Mouse (Mus musculus) small intestine, adult 2 months (tissue): Measurements from ENCODE around the gene Arpc2. TPM values are rescaled to one million over a fixed set of nuclear protein-coding genes. Genes with fewer than 3 reads are reported as not detected.

Experiments
- H3K27ac ChIP-seq: fragments of 200-500 bp; 2 replicates; pipeline ENCODE4 v1.5.1; 2012; ENCODE audit warnings: low read depth, low read length, control low read depth, inconsistent platforms; ENCODE audit not compliant: insufficient read depth
- H3K27me3 ChIP-seq: fragments of 200-500 bp; 2 replicates; pipeline ENCODE4 v1.6.1; 2012; ENCODE audit warnings: mild to moderate bottlenecking, moderate library complexity, low read length, inconsistent platforms; ENCODE audit not compliant: control insufficient read depth, insufficient read depth
- H3K36me3 ChIP-seq: fragments of 200-500 bp; 2 replicates; pipeline ENCODE4 v1.6.1; 2012; ENCODE audit warnings: mild to moderate bottlenecking, low read length, control low read depth, inconsistent platforms; ENCODE audit not compliant: control insufficient read depth, insufficient read depth
- H3K4me1 ChIP-seq: fragments of 200-500 bp; 2 replicates; pipeline ENCODE4 v1.6.1; 2012; ENCODE audit warnings: low read length, inconsistent platforms, mixed read lengths; ENCODE audit not compliant: control insufficient read depth, insufficient read depth, insufficient read length
- H3K4me3 ChIP-seq: fragments of 200-500 bp; 2 replicates; pipeline ENCODE4 v1.5.1; 2012; ENCODE audit warnings: low read depth, mild to moderate bottlenecking, control low read depth, inconsistent platforms, low read length, moderate library complexity
- CTCF ChIP-seq: fragments of 200-500 bp; IDR thresholded peaks from 2 replicates; pipeline ENCODE4 v1.5.1; 2012; ENCODE audit warnings: low read depth, mild to moderate bottlenecking, control low read depth, inconsistent platforms, low read length, moderate library complexity, mixed read lengths; ENCODE audit not compliant: insufficient replicate concordance, insufficient read length; ENCODE audit errors: extremely low read depth
- POLR2A ChIP-seq: fragments of 200-500 bp; IDR thresholded peaks from 2 replicates; pipeline ENCODE4 v1.6.1; 2012; ENCODE audit warnings: low read depth, mild to moderate bottlenecking, control low read depth, inconsistent platforms, low read length, moderate library complexity
- WGBS: fragments of 180-500 bp; shearing (Covaris S2); methylation state at CpG from one replicate; pipeline ENCODE4 v1.1.7; 2018; 5-methylcytosine and 5-hydroxymethylcytosine counted together
- polyA plus RNA-seq: library from polyadenylated mRNA; depleted of rRNA; stranded (reverse); fragments of >200 nt; gene quantifications from 2 replicates; pipeline ENCODE4 v1.2.3, GENCODE M21; 2012

Arpc2 gene
- polyA plus RNA-seq, 1 experiment, result 323 TPM

DNA sequence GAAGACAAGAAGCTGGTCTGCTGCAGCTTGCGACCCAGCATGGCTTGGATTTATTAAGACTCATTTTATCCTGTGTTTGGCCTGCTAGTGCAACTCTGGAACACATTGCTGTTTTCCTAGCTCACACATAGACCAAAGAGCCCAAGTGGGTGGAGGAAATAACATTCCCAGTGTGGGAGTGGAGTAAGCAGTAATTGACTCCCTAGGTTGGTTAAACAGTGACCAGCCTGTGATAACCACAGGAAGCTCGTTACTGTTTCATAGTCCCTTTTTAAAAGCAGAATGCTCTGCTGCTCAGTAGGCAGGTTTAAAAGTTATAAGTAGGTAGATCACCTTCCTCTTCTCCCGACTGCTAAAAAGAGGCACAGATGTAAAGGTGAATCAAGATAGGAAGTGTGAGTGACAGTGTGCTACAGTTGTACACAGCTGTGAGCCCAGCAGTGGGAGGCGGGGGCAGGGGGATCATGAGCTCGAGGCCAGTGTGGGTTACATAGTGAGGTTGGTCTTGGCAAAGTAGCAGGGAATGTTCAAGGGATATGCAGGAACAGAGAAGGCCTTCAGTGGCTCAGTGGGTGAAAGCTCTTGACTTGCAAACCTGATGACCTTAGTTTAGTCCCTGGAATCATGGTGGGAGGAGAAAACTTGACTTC is 13.6 kb downstream of the Arpc2 start:
- Histone ChIP-seq H3K27me3 (no peaks in the 10 kb centered on the region), H3K27ac (peak overlapping the region; percentile 99), H3K4me1 (peaks cover 25% of the 10 kb centered on the region), H3K4me3 (no peak overlapping the region), H3K36me3 (peaks cover 62% of the 10 kb centered on the region)
- TF ChIP-seq CTCF (no peak), POLR2A (no peak)
- WGBS, result 13% methylated on average over 5 of the region's 5 CpGs

GRCm38 (mm10) chr1:74250096-74250495 is 14.2 kb downstream of the Arpc2 start:
- no peaks in the 10 kb centered on the region for H3K27me3 ChIP-seq
- peaks cover 25% of the 10 kb centered on the region for H3K4me1 ChIP-seq
- H3K27ac ChIP-seq, result peak overlapping the region; percentile 99
- TF ChIP-seq POLR2A, result no peak
- no peak for TF ChIP-seq CTCF
- peaks cover 66% of the 10 kb centered on the region for H3K36me3 ChIP-seq
- WGBS, result 44% methylated on average over 4 of the region's 4 CpGs
- no peak overlapping the region for H3K4me3 ChIP-seq

DNA sequence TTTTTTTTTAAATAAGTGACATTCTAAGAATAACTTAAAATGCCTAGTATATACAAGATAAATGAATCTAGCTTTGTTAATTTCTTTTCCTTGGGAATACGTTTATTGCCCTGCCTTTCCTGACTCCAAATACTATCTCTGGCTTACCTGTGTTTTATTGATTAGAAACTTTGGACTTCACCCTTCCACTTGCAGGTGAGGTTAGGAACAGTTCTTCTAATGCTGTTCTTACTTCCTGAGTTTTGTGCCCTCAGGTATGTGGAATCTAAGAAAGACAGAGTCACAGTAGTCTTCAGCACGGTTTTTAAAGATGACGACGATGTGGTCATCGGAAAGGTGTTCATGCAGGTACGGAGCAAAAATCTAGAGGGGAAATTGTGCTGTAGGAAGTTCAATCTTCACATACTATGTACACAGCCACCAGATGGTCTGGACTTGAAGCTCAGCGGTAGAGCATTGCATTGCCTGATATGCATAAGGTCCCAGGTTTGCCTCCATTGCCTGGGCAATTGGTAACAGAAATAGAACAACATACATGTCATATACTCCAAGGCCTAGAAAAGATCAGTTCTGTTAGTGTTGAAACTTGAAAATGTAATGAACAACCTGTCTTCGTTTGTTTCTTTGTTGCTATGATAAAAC is 19.9 kb downstream of the Arpc2 start:
- 26% methylated on average over 8 of the region's 8 CpGs for WGBS
- Histone ChIP-seq H3K27me3 (no peaks in the 10 kb centered on the region), H3K4me1 (peaks cover 17% of the 10 kb centered on the region; the same call in 1 of the 2 replicates), H3K27ac (peak overlapping the region; percentile 98), H3K4me3 (no peak overlapping the region), H3K36me3 (peaks cover 77% of the 10 kb centered on the region)
- no peak for TF ChIP-seq CTCF
- no peak for TF ChIP-seq POLR2A

DNA sequence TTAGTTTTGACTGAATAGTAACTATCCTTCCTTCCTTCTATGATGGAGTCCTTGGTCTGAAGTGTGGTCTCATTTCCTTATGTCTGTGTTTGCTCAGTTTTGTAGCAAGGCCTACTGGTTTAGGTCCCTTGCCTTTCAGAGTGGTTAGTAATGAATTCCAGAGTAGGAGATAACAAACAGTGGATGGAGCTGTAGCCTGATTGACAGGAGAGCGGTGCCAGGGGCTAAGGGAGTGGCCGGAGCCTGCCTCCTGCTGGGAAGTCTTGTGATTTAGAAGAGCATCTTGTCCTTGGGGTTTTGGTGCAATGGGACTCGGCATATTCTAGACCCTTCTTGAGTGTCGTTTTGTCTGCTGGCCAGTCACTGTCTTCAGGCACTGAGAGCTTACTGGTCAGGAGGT is 20.9 kb downstream of the Arpc2 start:
- H3K4me3 ChIP-seq, result no peak overlapping the region
- no peak for TF ChIP-seq POLR2A
- peak; percentile 18; the same call in 1 of the 2 replicates for TF ChIP-seq CTCF
- peak overlapping the region; percentile 98 for H3K27ac ChIP-seq
- H3K36me3 ChIP-seq, result peaks cover 73% of the 10 kb centered on the region
- H3K4me1 ChIP-seq, result peaks cover 17% of the 10 kb centered on the region; the same call in 1 of the 2 replicates
- 49% methylated on average over 4 of the region's 4 CpGs for WGBS
- H3K27me3 ChIP-seq, result no peaks in the 10 kb centered on the region

- Histone ChIP-seq H3K36me3 (peaks cover 80% of the 10 kb centered on the region), H3K27me3 (no peaks in the 10 kb centered on the region), H3K4me3 (no peak overlapping the region), H3K4me1 (no peaks in the 10 kb centered on the region), H3K27ac (no peak overlapping the region)
- 81% methylated on average over 6 of the region's 6 CpGs for WGBS
- TF ChIP-seq CTCF (no peak), POLR2A (no peak)
Observed at GRCm38 (mm10) chr1:74262510-74262909, 26.6 kb downstream of the Arpc2 start.

GRCm38 (mm10) chr1:74268750-74269149 is 32.9 kb downstream of the Arpc2 start:
- Histone ChIP-seq H3K36me3 (peaks cover 47% of the 10 kb centered on the region), H3K4me3 (no peak overlapping the region), H3K27me3 (no peaks in the 10 kb centered on the region), H3K4me1 (no peaks in the 10 kb centered on the region), H3K27ac (no peak overlapping the region)
- WGBS, result 69% methylated on average over 8 of the region's 8 CpGs
- no peak for TF ChIP-seq CTCF
- no peak for TF ChIP-seq POLR2A

- no peak overlapping the region for H3K27ac ChIP-seq
- no peak overlapping the region for H3K4me3 ChIP-seq
- no peaks in the 10 kb centered on the region for H3K27me3 ChIP-seq
- 61% methylated on average over 4 of the region's 4 CpGs for WGBS
- peaks cover 21% of the 10 kb centered on the region for H3K36me3 ChIP-seq
- no peaks in the 10 kb centered on the region for H3K4me1 ChIP-seq
- TF ChIP-seq POLR2A (no peak), CTCF (no peak)
Observed at GRCm38 (mm10) chr1:74271659-74272058, 35.8 kb downstream of the Arpc2 start.
